Comparison of ENCODE assay signal across 10 mouse cellular contexts in genomic region chr7:5012681-5013513, GRCm38 (mm10). TPM values are rescaled to one million over a fixed set of nuclear protein-coding genes. Genes with fewer than 3 reads are reported as not detected.
DNase-seq lines count a peak whose midpoint lies in the region; ATAC-seq and TF ChIP-seq lines count a peak whose summit lies in the region.
"Had no signal": no experiment of that assay in that cellular context is flagged by ENCODE, and none has a peak within 500 bp of the region (broad histone marks: within the 10 kb centered on the region; RNA-seq: fewer than 3 reads in every experiment).

No protein-coding gene starts in this region.

- ATAC-seq in forebrain, embryonic 12.5 days (ENCODE audit: low FRiP score), result no peak
- no peak for ATAC-seq in forebrain, postnatal 0 days
- ATAC-seq in megakaryocyte, adult 5-6 weeks (ENCODE audit: poor library complexity, severe bottlenecking), result no peak
- no peak for ATAC-seq in intestine, embryonic 16.5 days
- ATAC-seq in neural tube, embryonic 15.5 days (ENCODE audit: low FRiP score), result no peak

- DNase-seq in forebrain, postnatal 0 days, result no peak
- no peak for DNase-seq in adipocyte (ENCODE audit: low spot score)
- no peak for DNase-seq in right cerebral cortex, postnatal 36 days (ENCODE audit: low spot score in 2 of 2)
- DNase-seq: adrenal gland, postnatal 14 days had no signal

- H3K4me3 ChIP-seq in forebrain, embryonic 12.5 days (replicated peaks), result no peak overlapping the region
- no peak overlapping the region for H3K4me3 ChIP-seq in forebrain, postnatal 0 days (ENCODE audit: low read depth, low read length)
- peak overlapping the region; percentile 77 for H3K4me3 ChIP-seq in megakaryocyte, embryonic 14.5 days (replicated peaks)
- H3K4me3 ChIP-seq in intestine, embryonic 16.5 days (ENCODE audit: low read length), result no peak overlapping the region
- no peak overlapping the region for H3K4me3 ChIP-seq in neural tube, embryonic 15.5 days (replicated peaks)

- 90% methylated on average over 27 of the region's 27 CpGs for WGBS in forebrain, embryonic 12.5 days
- WGBS in forebrain, postnatal 0 days, result 90% methylated on average over 27 of the region's 27 CpGs
- 88% methylated on average over 27 of the region's 27 CpGs for WGBS in intestine, embryonic 16.5 days
- 94% methylated on average over 27 of the region's 27 CpGs for WGBS in neural tube, embryonic 15.5 days

- H3K4me1 ChIP-seq in forebrain, embryonic 12.5 days, result peaks cover 6% of the 10 kb centered on the region
- peaks cover 5% of the 10 kb centered on the region; the same call in 1 of the 2 replicates for H3K4me1 ChIP-seq in forebrain, postnatal 0 days (ENCODE audit: insufficient read depth)
- H3K4me1 ChIP-seq in megakaryocyte, embryonic 14.5 days, result peaks cover 33% of the 10 kb centered on the region
- peaks cover 3% of the 10 kb centered on the region; the same call in 1 of the 2 replicates for H3K4me1 ChIP-seq in intestine, embryonic 16.5 days (ENCODE audit: control insufficient read depth, insufficient read depth, low read length)
- H3K4me1 ChIP-seq in neural tube, embryonic 15.5 days, result peaks cover 16% of the 10 kb centered on the region

- 0 out of 2 replicates have a peak overlapping the region, but pooled peaks have one; percentile 60 for H3K4me2 ChIP-seq in forebrain, embryonic 12.5 days
- H3K4me2 ChIP-seq in forebrain, postnatal 0 days (ENCODE audit: low read depth), result no peak overlapping the region
- peak overlapping the region; percentile 51; the same call in 1 of the 2 replicates for H3K4me2 ChIP-seq in intestine, embryonic 16.5 days (ENCODE audit: low read depth, low read length)
- H3K4me2 ChIP-seq in neural tube, embryonic 15.5 days, result peak overlapping the region; percentile 69; the same call in 1 of the 2 replicates

- peaks cover 6% of the 10 kb centered on the region; the same call in 1 of the 2 replicates for H3K9me3 ChIP-seq in forebrain, embryonic 12.5 days
- H3K9me3 ChIP-seq in forebrain, postnatal 0 days (ENCODE audit: low read length), result no peaks in the 10 kb centered on the region
- 0 out of 2 replicates have a peak, but pooled peaks cover 3% of the 10 kb centered on the region for H3K9me3 ChIP-seq in megakaryocyte, embryonic 14.5 days
- peaks cover 5% of the 10 kb centered on the region; the same call in 1 of the 2 replicates for H3K9me3 ChIP-seq in intestine, embryonic 16.5 days (ENCODE audit: control insufficient read depth, low read length)
- no peaks in the 10 kb centered on the region for H3K9me3 ChIP-seq in neural tube, embryonic 15.5 days (replicated peaks)

- no peak for TF ChIP-seq CTCF in forebrain, postnatal 0 days (IDR thresholded peaks at IDR 0.05; ENCODE audit: low read depth)

- no peak overlapping the region for H3K9ac ChIP-seq in forebrain, embryonic 12.5 days
- no peak overlapping the region for H3K9ac ChIP-seq in forebrain, postnatal 0 days
- no peak overlapping the region for H3K9ac ChIP-seq in intestine, embryonic 16.5 days (ENCODE audit: low read depth, low read length)
- H3K9ac ChIP-seq in neural tube, embryonic 15.5 days (replicated peaks), result no peak overlapping the region

- H3K36me3 ChIP-seq in forebrain, embryonic 12.5 days (replicated peaks), result peaks cover 59% of the 10 kb centered on the region
- peaks cover 46% of the 10 kb centered on the region for H3K36me3 ChIP-seq in forebrain, postnatal 0 days (ENCODE audit: insufficient read depth)
- peaks cover 67% of the 10 kb centered on the region for H3K36me3 ChIP-seq in megakaryocyte, embryonic 14.5 days (replicated peaks; ENCODE audit: low read length)
- H3K36me3 ChIP-seq in intestine, embryonic 16.5 days (ENCODE audit: control insufficient read depth, insufficient read depth, low read length), result peaks cover 45% of the 10 kb centered on the region
- H3K36me3 ChIP-seq in neural tube, embryonic 15.5 days, result peaks cover 48% of the 10 kb centered on the region

- H3K27me3 ChIP-seq in forebrain, embryonic 12.5 days, result no peaks in the 10 kb centered on the region
- no peaks in the 10 kb centered on the region for H3K27me3 ChIP-seq in forebrain, postnatal 0 days (ENCODE audit: insufficient read depth, low read length)
- H3K27me3 ChIP-seq in megakaryocyte, embryonic 14.5 days (replicated peaks), result no peaks in the 10 kb centered on the region
- no peaks in the 10 kb centered on the region for H3K27me3 ChIP-seq in intestine, embryonic 16.5 days (replicated peaks; ENCODE audit: control insufficient read depth, insufficient read depth, low read length)
- no peaks in the 10 kb centered on the region for H3K27me3 ChIP-seq in neural tube, embryonic 15.5 days (replicated peaks)

- H3K27ac ChIP-seq in forebrain, embryonic 12.5 days, result no peak overlapping the region
- H3K27ac ChIP-seq in forebrain, postnatal 0 days (ENCODE audit: low read depth, low read length), result no peak overlapping the region
- H3K27ac ChIP-seq in intestine, embryonic 16.5 days (ENCODE audit: low read length), result no peak overlapping the region
- H3K27ac ChIP-seq in neural tube, embryonic 15.5 days (replicated peaks), result no peak overlapping the region

RNA-seq across cellular contexts. Expression of gene Zfp524, which starts 1.3 kb away (rescaled TPM):
- 9.5 and 9.6 TPM in 2 replicates for polyA plus RNA-seq in forebrain, embryonic 12.5 days (2016; fragmentation: Nextera tagmentation; extraction: Ambion mirVana)
- total RNA-seq in forebrain, postnatal 0 days (2014; rRNA removed), result 4.6 and 6.4 TPM in 2 replicates
- polyA plus RNA-seq in forebrain, postnatal 0 days (2015; fragmentation: Nextera tagmentation; extraction: Ambion mirVana), result 5.0 and 5.3 TPM in 2 replicates
- polyA plus RNA-seq in megakaryocyte, embryonic 14.5 days (2012; ENCODE audit: insufficient read depth, low replicate concordance), result 68.6 and 88.3 TPM in 2 replicates
- 24.8 and 26.2 TPM in 2 replicates for total RNA-seq in megakaryocyte, adult 5-6 weeks (2015)
- 13.5 and 13.9 TPM in 2 replicates for total RNA-seq in megakaryocyte, adult 5-6 weeks (2017)
- polyA plus RNA-seq in intestine, embryonic 16.5 days (2015; fragmentation: Nextera tagmentation; extraction: Ambion mirVana), result 24.3 and 27.3 TPM in 2 replicates
- 7.3 and 9.9 TPM in 2 replicates for polyA plus RNA-seq in neural tube, embryonic 15.5 days (2015; fragmentation: Nextera tagmentation; extraction: Ambion mirVana)

RNA-seq across cellular contexts. Expression of gene Fiz1, which starts 1.6 kb away (rescaled TPM):
- 64.9 and 67.3 TPM in 2 replicates for polyA plus RNA-seq in forebrain, embryonic 12.5 days (2016; fragmentation: Nextera tagmentation; extraction: Ambion mirVana)
- total RNA-seq in forebrain, postnatal 0 days (2014; rRNA removed), result 30.0 and 33.9 TPM in 2 replicates
- polyA plus RNA-seq in forebrain, postnatal 0 days (2015; fragmentation: Nextera tagmentation; extraction: Ambion mirVana), result 26.9 and 28.6 TPM in 2 replicates
- 17.2 and 28.0 TPM in 2 replicates for polyA plus RNA-seq in megakaryocyte, embryonic 14.5 days (2012; ENCODE audit: insufficient read depth, low replicate concordance)
- 19.2 and 20.6 TPM in 2 replicates for total RNA-seq in megakaryocyte, adult 5-6 weeks (2015)
- total RNA-seq in megakaryocyte, adult 5-6 weeks (2017), result 9.3 and 12.1 TPM in 2 replicates
- polyA plus RNA-seq in intestine, embryonic 16.5 days (2015; fragmentation: Nextera tagmentation; extraction: Ambion mirVana), result 25.4 and 27.1 TPM in 2 replicates
- 37.0 TPM in 2 replicates for polyA plus RNA-seq in neural tube, embryonic 15.5 days (2015; fragmentation: Nextera tagmentation; extraction: Ambion mirVana)

RNA-seq across cellular contexts. Expression of gene Gm44973, which starts 2.4 kb away (rescaled TPM):
- polyA plus RNA-seq in forebrain, embryonic 12.5 days (2016; fragmentation: Nextera tagmentation; extraction: Ambion mirVana), result 0.69 TPM in 1 of 2 replicates, not detected in the other
- not detected in 2 replicates for total RNA-seq in forebrain, postnatal 0 days (2014; rRNA removed)
- 3.1 TPM in 2 replicates for polyA plus RNA-seq in forebrain, postnatal 0 days (2015; fragmentation: Nextera tagmentation; extraction: Ambion mirVana)
- polyA plus RNA-seq in megakaryocyte, embryonic 14.5 days (2012; ENCODE audit: insufficient read depth, low replicate concordance), result not detected in 2 replicates
- total RNA-seq in megakaryocyte, adult 5-6 weeks (2015), result 0.30 TPM in 1 of 2 replicates, not detected in the other
- total RNA-seq in megakaryocyte, adult 5-6 weeks (2017), result not detected in 2 replicates
- polyA plus RNA-seq in intestine, embryonic 16.5 days (2015; fragmentation: Nextera tagmentation; extraction: Ambion mirVana), result 3.6 and 4.7 TPM in 2 replicates
- 0.15 and 1.4 TPM in 2 replicates for polyA plus RNA-seq in neural tube, embryonic 15.5 days (2015; fragmentation: Nextera tagmentation; extraction: Ambion mirVana)
- total RNA-seq: adrenal gland, postnatal 14 days; megakaryocyte-erythroid progenitor cell, adult 5-6 weeks had no signal

RNA-seq across cellular contexts. Expression of gene Zfp865, which starts 7.3 kb away (rescaled TPM):
- 6.7 and 7.3 TPM in 2 replicates for polyA plus RNA-seq in forebrain, embryonic 12.5 days (2016; fragmentation: Nextera tagmentation; extraction: Ambion mirVana)
- 27.3 and 33.3 TPM in 2 replicates for total RNA-seq in forebrain, postnatal 0 days (2014; rRNA removed)
- polyA plus RNA-seq in forebrain, postnatal 0 days (2015; fragmentation: Nextera tagmentation; extraction: Ambion mirVana), result 5.6 and 5.8 TPM in 2 replicates
- polyA plus RNA-seq in megakaryocyte, embryonic 14.5 days (2012; ENCODE audit: insufficient read depth, low replicate concordance), result 30.6 and 81.9 TPM in 2 replicates
- 11.9 and 12.0 TPM in 2 replicates for total RNA-seq in megakaryocyte, adult 5-6 weeks (2015)
- 13.6 and 14.4 TPM in 2 replicates for total RNA-seq in megakaryocyte, adult 5-6 weeks (2017)
- 3.5 and 4.0 TPM in 2 replicates for polyA plus RNA-seq in intestine, embryonic 16.5 days (2015; fragmentation: Nextera tagmentation; extraction: Ambion mirVana)
- polyA plus RNA-seq in neural tube, embryonic 15.5 days (2015; fragmentation: Nextera tagmentation; extraction: Ambion mirVana), result 6.4 and 7.0 TPM in 2 replicates

RNA-seq across cellular contexts. Expression of gene Ccdc106, which starts 7.5 kb away (rescaled TPM):
- 11.0 and 12.8 TPM in 2 replicates for polyA plus RNA-seq in forebrain, embryonic 12.5 days (2016; fragmentation: Nextera tagmentation; extraction: Ambion mirVana)
- total RNA-seq in forebrain, postnatal 0 days (2014; rRNA removed), result 70.7 and 104 TPM in 2 replicates
- polyA plus RNA-seq in forebrain, postnatal 0 days (2015; fragmentation: Nextera tagmentation; extraction: Ambion mirVana), result 69.7 and 79.8 TPM in 2 replicates
- polyA plus RNA-seq in megakaryocyte, embryonic 14.5 days (2012; ENCODE audit: insufficient read depth, low replicate concordance), result 7.3 and 34.4 TPM in 2 replicates
- 0.13 and 0.48 TPM in 2 replicates for total RNA-seq in megakaryocyte, adult 5-6 weeks (2015)
- 2.1 TPM in 1 of 2 replicates, not detected in the other for total RNA-seq in megakaryocyte, adult 5-6 weeks (2017)
- polyA plus RNA-seq in intestine, embryonic 16.5 days (2015; fragmentation: Nextera tagmentation; extraction: Ambion mirVana), result 10.1 and 13.7 TPM in 2 replicates
- polyA plus RNA-seq in neural tube, embryonic 15.5 days (2015; fragmentation: Nextera tagmentation; extraction: Ambion mirVana), result 60.0 and 75.7 TPM in 2 replicates
